Mouse (Mus musculus): ENCODE measurements around the gene Rhog. TPM values are rescaled to one million over a fixed set of nuclear protein-coding genes. Genes with fewer than 3 reads are reported as not detected.
"Not testable (repeated sequence)": the region's sequence is repeated elsewhere in the genome, so short reads cannot be mapped to it uniquely, and the experiment has no call there.

Rhog gene
- total RNA-seq (2021) = 10 to 100 TPM; 23.9 to 30.1 TPM
- long read RNA-seq, experiment 1, transcript Rhog-201 (2 exons, 1,269 nt) = major isoform, 5 of 5 reads
- long read RNA-seq, experiment 1, partial matches to known transcripts = 0 of 5 reads
- long read RNA-seq, experiment 1, other reads (novel, unspliced or antisense) = 0 of 5 reads
- long read RNA-seq, experiment 2, transcript Rhog-201 (2 exons, 1,269 nt) = major isoform, 15 of 16 reads
- long read RNA-seq, experiment 2, partial matches to known transcripts = 0 of 16 reads
- long read RNA-seq, experiment 2, other reads (novel, unspliced or antisense) = 1 of 16 reads

GRCm38 (mm10) chr7:102255954-102256353 is at the start of gene Rhog:
Rhog (minus strand) TSS chr7:102256054.
- no peak for DNase-seq

DNA sequence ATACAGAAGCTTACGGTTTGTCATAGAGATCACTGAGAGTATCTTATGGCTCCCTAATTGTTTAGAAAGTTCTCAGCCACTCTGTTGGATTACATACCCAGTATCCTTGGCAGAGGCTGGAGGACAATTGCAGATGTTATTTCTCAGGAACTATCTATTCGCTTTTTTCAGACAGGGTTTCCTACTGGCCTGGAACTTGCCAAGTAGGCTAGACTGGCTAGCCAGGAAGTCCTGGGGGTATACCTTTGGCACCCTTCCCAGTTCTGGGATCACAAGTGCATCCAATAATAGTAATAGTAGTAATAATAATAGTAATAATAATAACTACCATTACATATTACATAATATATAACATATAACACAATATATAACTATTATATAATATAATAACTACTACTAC is 49.7 kb upstream of the Rhog start:
- no peak for DNase-seq

DNA sequence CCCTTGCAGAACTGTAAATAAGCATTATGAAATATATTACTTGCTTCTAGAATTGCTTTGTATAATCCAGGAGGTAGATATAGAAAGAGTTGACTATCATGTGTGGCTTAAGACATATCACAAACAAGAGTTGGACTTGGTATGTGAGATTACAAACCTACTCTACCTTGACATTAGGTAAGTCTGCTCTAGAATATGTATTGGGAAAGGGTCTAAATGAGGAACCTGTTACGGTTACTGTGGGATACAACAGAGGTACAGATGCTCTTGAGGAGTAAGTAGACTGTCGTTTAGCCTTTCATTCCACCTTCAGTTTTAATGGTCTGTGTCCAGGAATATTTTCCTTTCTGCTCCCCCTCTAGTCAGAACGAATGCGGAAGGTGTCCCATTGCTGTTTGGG is 46.6 kb upstream of the Rhog start:
- DNase-seq = no peak

DNA sequence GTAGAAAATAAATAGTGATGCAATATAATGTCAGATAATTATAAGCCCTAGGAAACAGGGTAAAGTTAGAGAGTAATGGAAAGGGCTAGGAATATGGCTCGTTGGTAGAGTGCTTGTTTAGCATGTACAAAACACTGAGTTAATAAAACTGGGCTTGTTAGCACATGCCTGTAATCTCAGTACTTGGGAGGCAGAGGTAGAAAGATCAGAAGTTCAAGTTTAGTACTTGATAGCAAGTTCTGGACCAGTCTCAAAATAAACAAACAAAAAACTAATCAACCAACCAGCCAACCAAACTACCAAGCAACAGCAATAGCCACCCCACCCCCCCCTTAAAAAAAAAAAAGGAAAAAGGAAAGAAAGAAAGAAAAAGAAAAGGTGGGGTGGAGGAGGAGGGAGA is 44.9 kb upstream of the Rhog start:
- DNase-seq = no peak

- DNase-seq = no peak
Observed at GRCm38 (mm10) chr7:102293234-102293633, 37.4 kb upstream of the Rhog start.

GRCm38 (mm10) chr7:102292228-102292627 is 36.4 kb upstream of the Rhog start:
- no peak for DNase-seq

- DNase-seq = no peak
Observed at GRCm38 (mm10) chr7:102289466-102289865, 33.6 kb upstream of the Rhog start.

GRCm38 (mm10) chr7:102282261-102282660 is 26.4 kb upstream of the Rhog start:
- DNase-seq = no peak

DNA sequence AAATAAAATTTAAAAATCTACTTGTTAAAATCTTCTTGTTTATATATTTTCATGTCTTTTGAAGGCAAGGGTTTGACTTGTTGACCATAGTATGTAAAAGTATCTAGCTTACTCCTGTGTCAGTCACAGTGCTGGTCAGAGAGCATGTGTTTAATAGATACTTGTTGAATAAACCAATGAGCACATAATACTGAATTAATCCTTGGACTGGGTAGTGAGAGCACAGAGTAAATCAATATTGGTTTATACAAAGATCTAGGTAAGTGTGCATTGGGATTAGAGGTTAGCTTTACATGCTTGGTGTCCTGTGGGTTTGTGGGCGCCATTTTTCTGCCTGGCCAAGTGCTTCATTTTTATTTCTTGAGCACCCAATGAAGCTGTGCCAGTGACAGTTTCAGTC is 25.5 kb upstream of the Rhog start:
- no peak for DNase-seq

DNA sequence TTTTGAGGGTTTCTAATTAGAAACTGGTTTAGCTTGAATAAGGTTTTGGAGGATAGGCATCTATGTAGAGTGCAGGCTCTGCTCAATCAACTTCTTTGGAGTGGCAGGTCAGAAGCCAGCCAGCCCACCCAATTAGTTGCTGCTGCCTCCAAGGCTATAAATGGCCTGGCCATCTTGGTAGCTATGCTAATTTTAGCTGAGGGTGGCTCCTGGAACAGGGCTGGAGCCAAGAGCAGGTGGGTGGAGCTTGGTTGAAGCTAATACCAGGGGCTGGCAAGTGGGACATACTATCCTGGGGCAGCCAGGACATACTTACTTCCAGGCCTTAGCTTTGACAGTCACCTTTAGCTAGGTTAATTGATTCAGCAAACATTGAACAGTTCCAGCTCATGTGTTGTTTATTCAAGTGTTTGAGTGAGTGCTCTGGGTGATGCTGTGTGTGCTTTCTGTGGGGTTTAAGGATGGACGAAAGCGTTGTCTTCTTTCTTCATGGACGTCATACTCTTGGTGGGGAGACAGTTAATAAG is 16.6 kb upstream of the Rhog start:
- peak; percentile 36 for DNase-seq

DNA sequence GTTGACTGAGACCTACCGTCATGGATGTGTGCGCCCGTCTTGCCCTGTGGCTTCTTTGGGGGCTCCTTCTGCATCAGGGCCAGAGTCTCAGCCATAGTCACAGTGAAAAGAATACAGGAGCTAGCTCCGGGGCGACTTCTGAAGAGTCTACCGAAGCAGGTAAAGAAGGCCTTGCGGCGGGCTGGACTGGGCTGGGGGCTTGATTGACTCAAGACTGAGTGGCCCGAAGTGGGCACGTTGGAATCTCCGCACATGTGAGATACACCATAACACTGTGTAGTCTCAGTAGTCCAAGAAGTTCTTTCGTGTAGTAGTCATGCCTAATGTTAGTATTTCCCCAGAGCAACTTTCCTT is 12.5 kb upstream of the Rhog start:
- DNase-seq = no peak

DNA sequence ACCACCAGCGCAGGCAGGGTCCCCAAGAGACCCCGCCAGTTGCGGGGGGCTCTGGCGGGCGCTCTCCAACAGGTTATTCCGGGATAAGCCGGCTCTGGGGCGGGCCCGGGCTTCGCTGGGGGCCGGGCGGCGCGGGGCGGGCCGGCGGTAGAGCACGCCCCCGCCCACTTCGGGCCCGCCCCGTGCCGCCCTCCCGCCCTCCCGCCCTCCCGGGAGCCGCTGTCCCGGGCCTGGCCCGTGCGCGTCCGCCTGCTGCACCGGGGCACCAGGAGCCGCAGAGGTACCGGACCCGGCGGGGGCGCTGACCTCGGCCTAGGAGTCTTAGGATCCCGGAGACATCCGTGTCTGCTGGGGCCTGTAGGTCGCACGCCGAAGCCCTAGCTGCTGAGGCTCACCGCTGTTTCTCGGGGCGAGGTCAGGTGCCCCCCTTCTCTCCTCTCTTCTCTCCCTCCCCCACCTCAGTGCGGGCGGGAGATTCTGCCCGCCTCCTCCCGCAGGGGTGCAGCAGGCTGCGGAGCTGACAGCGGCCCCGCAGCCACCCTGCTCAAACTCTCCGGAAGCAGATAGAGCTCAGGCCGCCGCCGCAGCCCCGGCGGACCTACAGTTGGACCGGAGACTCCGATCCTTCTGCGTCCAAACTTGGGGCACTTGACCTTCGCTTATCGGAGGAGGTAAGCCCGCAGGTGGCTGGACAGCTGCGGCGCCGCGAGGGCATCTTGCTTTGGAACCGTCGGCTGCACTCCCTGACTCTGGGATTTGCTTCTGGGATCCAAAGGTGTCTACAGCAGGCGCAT is 11.9 kb upstream of the Rhog start, which contains the start of gene Stim1:
Gene Stim1 (plus strand): TSS at position 206 of the 794 bp plus-strand sequence.
- DNase-seq = peak; percentile 76

DNA sequence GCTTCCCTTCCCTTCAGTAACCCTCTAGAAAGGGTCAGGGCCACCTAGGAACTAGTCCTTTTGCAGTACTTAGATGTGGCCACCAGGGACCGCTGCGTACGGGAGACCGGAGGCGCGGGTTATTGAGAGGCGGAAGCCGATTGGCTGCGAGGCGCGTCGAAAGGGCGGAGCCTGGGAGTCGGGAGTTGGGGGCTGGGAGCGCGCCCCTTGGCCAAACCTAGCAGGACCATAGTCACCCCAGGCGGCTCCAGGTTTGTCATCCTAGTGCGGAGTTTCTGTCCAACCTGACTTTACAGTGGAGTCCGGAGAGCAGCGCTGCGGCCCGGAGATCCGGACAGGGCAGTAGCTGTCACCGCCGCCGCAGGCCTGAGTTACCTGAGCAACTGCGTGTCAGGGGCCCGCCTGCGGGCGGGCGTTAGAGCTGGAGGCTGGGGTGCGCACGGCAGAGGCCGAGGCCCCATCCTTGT is 11.3 kb upstream of the Rhog start:
- peak; percentile 97 for DNase-seq

DNA sequence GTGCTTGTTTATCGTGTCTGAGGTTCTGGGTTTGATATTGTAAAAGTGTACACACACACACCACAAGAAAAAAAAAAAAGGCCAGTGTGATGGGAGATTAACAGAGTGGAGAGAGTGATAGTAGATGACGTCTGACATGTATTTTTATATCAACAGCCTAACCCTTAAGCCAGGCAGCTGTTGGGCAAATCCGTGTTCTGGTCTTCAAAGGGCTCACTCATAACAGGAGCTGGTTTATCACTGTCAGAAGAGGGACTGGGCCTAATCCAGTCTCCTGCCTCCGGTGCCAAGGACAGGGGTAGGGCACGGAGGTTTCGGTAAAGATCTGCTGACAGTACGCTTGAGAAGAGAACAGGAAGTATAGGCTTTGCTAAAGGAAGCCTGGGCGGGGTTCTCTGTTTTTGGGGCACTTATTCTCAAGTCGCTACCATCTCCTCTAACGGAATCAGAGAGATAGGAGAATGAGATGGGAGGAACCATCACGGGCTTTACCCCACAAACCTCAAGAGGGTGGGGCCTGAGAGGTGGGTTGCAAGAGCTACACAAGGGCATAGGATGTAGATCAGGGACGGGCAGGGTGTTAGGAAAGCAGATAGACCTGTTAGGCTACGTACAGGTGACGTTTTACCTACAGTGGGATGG is 10.7 kb upstream of the Rhog start:
- DNase-seq = no peak

DNA sequence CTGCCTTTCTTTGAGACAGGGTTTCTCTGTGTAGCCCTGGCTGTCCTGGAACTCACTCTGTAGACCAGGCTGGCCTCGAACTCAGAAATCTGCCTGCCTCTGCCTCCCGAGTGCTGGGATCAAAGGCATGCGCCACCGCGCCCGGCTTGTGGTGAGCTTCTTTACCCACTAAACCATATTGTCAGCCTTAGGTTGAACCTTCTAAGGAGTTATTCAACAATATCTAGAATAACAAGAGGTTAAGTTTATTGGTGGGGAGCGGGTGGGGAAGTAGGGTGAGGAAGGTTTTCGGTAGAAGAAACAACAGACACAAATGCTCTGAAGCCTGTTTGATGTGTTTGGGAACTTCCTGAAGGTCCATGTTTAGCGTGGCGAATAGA is 10.2 kb upstream of the Rhog start:
- not testable (repeated sequence) for DNase-seq

- no peak for DNase-seq
Observed at GRCm38 (mm10) chr7:102263020-102263419, 7.2 kb upstream of the Rhog start.

DNA sequence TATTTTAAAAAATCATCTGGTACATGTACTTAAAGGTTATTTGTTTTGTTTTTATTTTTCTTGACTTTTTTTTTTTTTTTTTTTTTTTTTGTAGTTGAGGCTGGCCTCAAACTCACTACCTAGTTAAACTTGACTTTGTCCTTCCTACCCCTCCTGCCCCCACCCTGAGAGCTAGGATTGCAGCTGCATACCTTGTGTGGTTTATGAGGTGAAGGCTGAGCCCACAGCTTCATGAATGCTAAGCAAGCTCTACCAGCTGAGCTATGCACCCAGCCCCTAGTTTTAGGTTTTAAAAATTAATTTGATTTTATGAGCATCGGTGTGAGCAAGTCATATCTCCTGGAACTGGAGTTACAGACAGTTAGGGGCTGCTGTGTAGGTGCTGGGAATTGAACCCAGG is 4.7 kb upstream of the Rhog start:
- DNase-seq = no peak

- no peak for DNase-seq
Observed at GRCm38 (mm10) chr7:102259716-102260479, 4.0 kb upstream of the Rhog start.

DNA sequence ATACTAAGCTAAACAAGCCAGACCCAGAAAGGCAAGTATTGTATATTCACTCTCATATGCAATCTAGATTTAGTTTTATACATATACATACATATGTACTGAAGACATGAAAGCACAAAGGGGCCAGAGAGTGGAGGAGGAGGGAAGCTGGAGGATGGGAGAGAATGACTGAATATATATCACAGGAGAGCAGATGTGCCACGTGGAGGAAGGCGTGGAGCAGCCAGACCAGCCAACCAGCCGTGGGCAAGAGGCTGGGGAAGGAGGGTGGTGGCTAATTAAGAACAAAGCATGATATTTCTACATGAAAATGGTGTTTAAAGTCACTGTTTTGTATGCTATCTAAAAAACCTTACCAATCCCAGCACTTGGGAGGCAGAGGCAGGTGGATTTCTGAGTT is 2.9 kb upstream of the Rhog start:
- DNase-seq = no peak

GRCm38 (mm10) chr7:102258189-102258588 is 2.3 kb upstream of the Rhog start:
- peak; percentile 90 for DNase-seq

DNA sequence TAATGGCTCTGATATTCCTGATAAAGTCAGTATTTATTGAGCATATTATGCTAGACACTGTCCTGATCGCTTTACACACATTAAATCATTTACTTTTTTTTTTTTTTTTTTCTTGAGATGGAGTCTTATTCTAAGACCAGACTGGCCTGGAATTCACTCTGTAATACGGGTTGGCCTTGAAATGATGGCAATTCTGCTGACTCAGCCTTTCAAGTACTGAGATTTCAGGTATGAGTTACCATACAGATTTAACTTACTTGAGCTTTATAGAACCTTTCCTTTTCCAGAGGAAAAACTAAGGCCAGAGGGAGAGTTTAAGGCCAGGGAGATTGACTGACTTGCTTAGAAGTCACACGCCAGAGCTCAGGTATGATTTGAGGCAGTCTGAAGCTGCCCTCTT is 782 bp upstream of the Rhog start:
- DNase-seq = no peak

DNA sequence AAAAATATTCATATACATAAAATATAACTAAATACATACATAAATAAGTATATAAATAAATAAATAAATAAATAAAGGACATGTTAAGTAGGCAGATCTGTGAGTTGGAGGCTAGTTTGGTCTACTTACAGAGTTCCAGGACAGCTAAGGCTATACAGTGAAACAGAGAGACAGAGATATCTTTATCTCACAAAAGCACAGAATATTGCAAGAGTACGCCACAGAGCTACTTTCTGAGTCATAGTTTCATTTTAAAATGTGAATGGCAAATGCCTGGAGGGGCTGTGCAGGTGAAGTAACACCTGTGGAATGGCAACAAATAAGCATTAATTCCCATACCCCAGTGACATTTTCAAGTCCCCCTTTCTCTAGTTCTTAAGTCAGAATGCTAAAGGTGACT is 2.2 kb downstream of the Rhog start:
- no peak for DNase-seq
